Mouse (Mus musculus) megakaryocyte, embryonic 14.5 days (primary cell): ENCODE measurements around the gene Zbtb43.

Source experiments
- FLI1 ChIP-seq: IDR thresholded peaks from 2 replicates; pipeline ENCODE4 v1.6.1; 2012; ENCODE audit warnings: low read length, inconsistent platforms, mixed read lengths
- GATA1 ChIP-seq: IDR thresholded peaks from 3 replicates; pipeline ENCODE4 v1.6.1; 2012; ENCODE audit warnings: mixed read lengths, low read length, inconsistent platforms, borderline replicate concordance

DNA sequence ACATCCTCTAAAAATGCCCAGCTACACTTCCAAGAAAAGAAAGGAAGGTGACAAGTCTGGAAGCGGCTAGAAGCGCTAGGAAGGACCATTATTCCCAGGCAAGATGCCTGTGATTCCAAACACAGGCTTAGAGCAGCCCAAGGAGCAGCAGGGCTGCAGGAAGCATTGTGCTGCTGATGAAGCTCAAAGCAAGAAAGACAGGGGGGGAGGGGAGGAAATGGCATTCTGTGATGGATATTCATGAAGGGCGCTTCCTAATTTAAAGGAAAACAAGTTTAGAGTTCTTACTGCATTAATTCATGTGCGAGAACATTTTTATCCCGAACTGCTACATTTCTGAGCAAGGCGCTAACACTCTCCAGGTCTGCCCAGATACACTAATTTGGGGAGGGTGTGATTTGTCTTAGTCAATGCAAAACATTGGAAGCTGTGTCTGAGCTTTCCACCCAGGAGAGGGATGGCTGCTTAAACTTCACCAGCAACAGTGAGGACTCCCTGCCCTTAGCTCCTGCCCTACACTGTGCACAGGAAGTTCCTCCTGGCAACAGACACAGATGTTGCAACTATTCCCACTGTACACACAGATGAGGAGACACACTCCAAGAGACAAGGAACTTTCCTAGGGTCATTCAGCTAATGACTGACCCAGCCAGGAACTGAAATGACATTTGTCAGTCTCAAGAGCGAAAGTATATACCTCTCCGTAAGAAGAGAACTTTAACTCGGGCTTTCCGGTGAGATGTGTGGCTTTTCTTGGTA, 41.5 kb downstream of the Zbtb43 start:
- TF ChIP-seq GATA1 (no peak), FLI1 (no peak)
